Comparison of ENCODE assay signal across 9 mouse cellular contexts in genomic region chr11:60199702-60200184, GRCm38 (mm10). TPM values are rescaled to one million over a fixed set of nuclear protein-coding genes. Genes with fewer than 3 reads are reported as not detected.
DNase-seq lines count a peak whose midpoint lies in the region; ATAC-seq and TF ChIP-seq lines count a peak whose summit lies in the region.
"Had no signal": no experiment of that assay in that cellular context is flagged by ENCODE, and none has a peak within 500 bp of the region (broad histone marks: within the 10 kb centered on the region; RNA-seq: fewer than 3 reads in every experiment).

No protein-coding gene starts in this region.

- ATAC-seq in forebrain, embryonic 14.5 days: peak; percentile 83
- peak; percentile 53 for ATAC-seq in liver, embryonic 15.5 days (ENCODE audit: insufficient read depth)
- ATAC-seq in neural tube, embryonic 13.5 days (ENCODE audit: low read depth): peak; percentile 66
- ATAC-seq in stomach, postnatal 0 days (ENCODE audit: low FRiP score, low TSS enrichment): peak; percentile 60

- H3K9me3 ChIP-seq in forebrain, embryonic 14.5 days (replicated peaks; ENCODE audit: control insufficient read depth, low read length): peaks cover 3% of the 10 kb centered on the region; the same call in 1 of the 2 replicates
- no peaks in the 10 kb centered on the region for H3K9me3 ChIP-seq in liver, embryonic 15.5 days (replicated peaks)
- H3K9me3 ChIP-seq in neural tube, embryonic 13.5 days: 0 out of 2 replicates have a peak, but pooled peaks cover 5% of the 10 kb centered on the region
- 0 out of 2 replicates have a peak, but pooled peaks cover 2% of the 10 kb centered on the region for H3K9me3 ChIP-seq in stomach, postnatal 0 days (ENCODE audit: control insufficient read depth, low read length)

- H3K36me3 ChIP-seq in forebrain, embryonic 14.5 days (ENCODE audit: control insufficient read depth, insufficient read depth, low read length): peaks cover 94% of the 10 kb centered on the region
- H3K36me3 ChIP-seq in liver, embryonic 15.5 days (replicated peaks): peaks cover 81% of the 10 kb centered on the region
- H3K36me3 ChIP-seq in neural tube, embryonic 13.5 days: peaks cover 91% of the 10 kb centered on the region
- H3K36me3 ChIP-seq in stomach, postnatal 0 days (ENCODE audit: control insufficient read depth, insufficient read depth, low read length): peaks cover 57% of the 10 kb centered on the region

- peak overlapping the region; percentile 25; the same call in 1 of the 2 replicates for H3K4me2 ChIP-seq in forebrain, embryonic 14.5 days (ENCODE audit: low read length)
- H3K4me2 ChIP-seq in liver, embryonic 15.5 days: no peak overlapping the region
- peak overlapping the region; percentile 21; the same call in 1 of the 2 replicates for H3K4me2 ChIP-seq in neural tube, embryonic 13.5 days
- H3K4me2 ChIP-seq in stomach, postnatal 0 days (replicated peaks; ENCODE audit: low read depth): no peak overlapping the region

- H3K27ac ChIP-seq in forebrain, embryonic 14.5 days (ENCODE audit: low read depth, low read length): peak overlapping the region; percentile 78
- no peak overlapping the region for H3K27ac ChIP-seq in liver, embryonic 15.5 days (replicated peaks)
- H3K27ac ChIP-seq in neural tube, embryonic 13.5 days (replicated peaks): peak overlapping the region; percentile 88
- H3K27ac ChIP-seq in stomach, postnatal 0 days (replicated peaks): no peak overlapping the region
- H3K27ac ChIP-seq: macrophage had no signal

- H3K27me3 ChIP-seq in forebrain, embryonic 14.5 days (replicated peaks; ENCODE audit: control insufficient read depth, insufficient read depth, low read length): no peaks in the 10 kb centered on the region
- H3K27me3 ChIP-seq in liver, embryonic 15.5 days: no peaks in the 10 kb centered on the region
- H3K27me3 ChIP-seq in neural tube, embryonic 13.5 days: no peaks in the 10 kb centered on the region
- H3K27me3 ChIP-seq in stomach, postnatal 0 days (ENCODE audit: control insufficient read depth, insufficient read depth, low read length): no peaks in the 10 kb centered on the region

- no peaks in the 10 kb centered on the region; the same call in 1 of the 2 replicates for H3K4me1 ChIP-seq in forebrain, embryonic 14.5 days (ENCODE audit: control insufficient read depth, insufficient read depth, low read length)
- peaks cover 29% of the 10 kb centered on the region for H3K4me1 ChIP-seq in liver, embryonic 15.5 days (replicated peaks)
- H3K4me1 ChIP-seq in neural tube, embryonic 13.5 days (replicated peaks): peaks cover 31% of the 10 kb centered on the region
- no peaks in the 10 kb centered on the region for H3K4me1 ChIP-seq in stomach, postnatal 0 days (replicated peaks; ENCODE audit: control insufficient read depth, insufficient read depth)

- H3K9ac ChIP-seq in forebrain, embryonic 14.5 days (ENCODE audit: low read length): peak overlapping the region; percentile 40
- no peak overlapping the region for H3K9ac ChIP-seq in liver, embryonic 15.5 days
- H3K9ac ChIP-seq in neural tube, embryonic 13.5 days: peak overlapping the region; percentile 51; the same call in 1 of the 2 replicates
- H3K9ac ChIP-seq in stomach, postnatal 0 days (ENCODE audit: low read length): no peak overlapping the region

- TF ChIP-seq EP300 in stomach, postnatal 0 days (optimal IDR thresholded peaks at IDR 0.05): no peak

- 18% methylated on average over 18 of the region's 18 CpGs for WGBS in forebrain, embryonic 14.5 days
- WGBS in liver, embryonic 15.5 days (ENCODE audit: insufficient replicate concordance): 20% methylated on average over 18 of the region's 18 CpGs
- WGBS in neural tube, embryonic 13.5 days: 6% methylated on average over 18 of the region's 18 CpGs
- 27% methylated on average over 16 of the region's 18 CpGs for WGBS in stomach, postnatal 0 days

- intact Hi-C loops in heart, postnatal 10 days (cut with DNase I): loop anchor here (1.0 to 5.0 kb wide), 4 partner anchors 93 to 213 kb away; no protein-coding TSS in a partner anchor

- TF ChIP-seq CTCF in stomach, postnatal 0 days (IDR thresholded peaks at IDR 0.05; ENCODE audit: low read depth): peak; percentile 99

- peak; percentile 90 for DNase-seq in ES-CJ7 (ENCODE audit: low read depth, low spot score)
- DNase-seq in cerebellum, adult 11 months: peak; percentile 91
- DNase-seq in forebrain, embryonic 14.5 days (ENCODE audit: low spot score): peak; percentile 95
- peak; percentile 95 to 97 for DNase-seq in heart, postnatal 10 days
- peak; percentile 92 to 97 for DNase-seq in kidney, postnatal 36 days
- peak; percentile 92 for DNase-seq in stomach, postnatal 0 days (ENCODE audit: low spot score)

- no peak overlapping the region for H3K4me3 ChIP-seq in forebrain, embryonic 14.5 days (ENCODE audit: low read depth, low read length)
- H3K4me3 ChIP-seq in liver, embryonic 15.5 days (replicated peaks): no peak overlapping the region
- H3K4me3 ChIP-seq in neural tube, embryonic 13.5 days: no peak overlapping the region
- H3K4me3 ChIP-seq in stomach, postnatal 0 days (ENCODE audit: low read depth, low read length): no peak overlapping the region

RNA-seq across cellular contexts. Expression of gene Srebf1, which starts 22.6 kb away (rescaled TPM):
- 42.6 and 44.3 TPM in 2 replicates for polyA plus RNA-seq in forebrain, embryonic 14.5 days (2014; fragmentation: Nextera tagmentation; extraction: Ambion mirVana)
- 10 to 100 TPM; 40.2 to 42.6 TPM for total RNA-seq in heart, postnatal 10 days (2021)
- polyA plus RNA-seq in liver, embryonic 15.5 days (2015; fragmentation: Nextera tagmentation; extraction: Ambion mirVana): 53.5 and 60.6 TPM in 2 replicates
- polyA plus RNA-seq in neural tube, embryonic 13.5 days (2015; fragmentation: Nextera tagmentation; extraction: Ambion mirVana): 30.6 and 38.5 TPM in 2 replicates
- polyA plus RNA-seq in stomach, postnatal 0 days (2015; fragmentation: Nextera tagmentation; extraction: Ambion mirVana): 44.7 and 47.9 TPM in 2 replicates

Comparison
In these comparisons a context has a peak if more than half of its experiments do, and no peak if none do; other contexts are left out.
1. H3K27ac ChIP-seq: peak in forebrain, embryonic 14.5 days (single experiment) and neural tube, embryonic 13.5 days (single experiment); none in liver, embryonic 15.5 days (single experiment) and stomach, postnatal 0 days (single experiment).
2. H3K4me2 ChIP-seq: peak in forebrain, embryonic 14.5 days (single experiment) and neural tube, embryonic 13.5 days (single experiment); none in liver, embryonic 15.5 days (single experiment) and stomach, postnatal 0 days (single experiment).
3. H3K9ac ChIP-seq: peak in forebrain, embryonic 14.5 days (single experiment) and neural tube, embryonic 13.5 days (single experiment); none in liver, embryonic 15.5 days (single experiment) and stomach, postnatal 0 days (single experiment).
4. Peak in every context shown above with its lines, with median percentiles within 50 percentile points of each other: DNase-seq and ATAC-seq.